Mouse (Mus musculus) spleen, adult 2 months (tissue): ENCODE data around the gene Aggf1. TPM values are rescaled to one million over a fixed set of nuclear protein-coding genes. Genes with fewer than 3 reads are reported as not detected.

Experiments
- DNase-seq, 2 experiments: peaks; one replicate each; pipeline versions ENCODE4 v3.0.0 to v3.0.0-alpha.2; 2012 to 2021; ENCODE audit warnings: low spot score in 2 of 2, low read depth in 1 of 2
- H3K27ac ChIP-seq: fragments of 200-500 bp; 2 replicates; pipeline ENCODE4 v1.5.1; 2012; ENCODE audit warnings: low read length, inconsistent platforms; ENCODE audit not compliant: insufficient read depth
- H3K27me3 ChIP-seq: fragments of 200-500 bp; 2 replicates; pipeline ENCODE4 v1.6.1; 2012; ENCODE audit warnings: mild to moderate bottlenecking, moderate library complexity, low read length, inconsistent platforms; ENCODE audit not compliant: control insufficient read depth, insufficient read depth
- H3K36me3 ChIP-seq: fragments of 200-500 bp; 2 replicates; pipeline ENCODE4 v1.6.1; 2012; ENCODE audit warnings: mild to moderate bottlenecking, low read length, inconsistent platforms; ENCODE audit not compliant: control insufficient read depth, insufficient read depth
- H3K4me1 ChIP-seq: fragments of 200-500 bp; 2 replicates; pipeline ENCODE4 v1.6.1; 2011; ENCODE audit warnings: inconsistent platforms; ENCODE audit not compliant: control insufficient read depth, insufficient read depth, insufficient read length
- H3K4me3 ChIP-seq: fragments of 200-500 bp; 2 replicates; pipeline ENCODE4 v1.5.1; 2011; ENCODE audit warnings: mild to moderate bottlenecking, inconsistent platforms; ENCODE audit not compliant: insufficient read depth, insufficient read length; ENCODE audit errors: extremely low read depth
- CTCF ChIP-seq: fragments of 200-500 bp; IDR thresholded peaks from 2 replicates; pipeline ENCODE4 v1.5.1; 2011; ENCODE audit warnings: mild to moderate bottlenecking, inconsistent platforms; ENCODE audit not compliant: insufficient read depth, insufficient read length, insufficient replicate concordance; ENCODE audit errors: extremely low read depth
- POLR2A ChIP-seq: fragments of 200-500 bp; IDR thresholded peaks from 2 replicates; pipeline ENCODE4 v1.6.1; 2011; ENCODE audit warnings: low read depth, low read length, inconsistent platforms
- WGBS: fragments of 180-500 bp; shearing (Covaris S2); methylation state at CpG from one replicate; pipeline ENCODE4 v1.1.7; 2018; 5-methylcytosine and 5-hydroxymethylcytosine counted together
- polyA plus RNA-seq: library from polyadenylated mRNA; depleted of rRNA; stranded (reverse); fragments of >200 nt; gene quantifications from 2 replicates; pipeline ENCODE4 v1.2.3, GENCODE M21; 2012

Gene Aggf1
- polyA plus RNA-seq, 1 experiment = 10.9 TPM

DNA sequence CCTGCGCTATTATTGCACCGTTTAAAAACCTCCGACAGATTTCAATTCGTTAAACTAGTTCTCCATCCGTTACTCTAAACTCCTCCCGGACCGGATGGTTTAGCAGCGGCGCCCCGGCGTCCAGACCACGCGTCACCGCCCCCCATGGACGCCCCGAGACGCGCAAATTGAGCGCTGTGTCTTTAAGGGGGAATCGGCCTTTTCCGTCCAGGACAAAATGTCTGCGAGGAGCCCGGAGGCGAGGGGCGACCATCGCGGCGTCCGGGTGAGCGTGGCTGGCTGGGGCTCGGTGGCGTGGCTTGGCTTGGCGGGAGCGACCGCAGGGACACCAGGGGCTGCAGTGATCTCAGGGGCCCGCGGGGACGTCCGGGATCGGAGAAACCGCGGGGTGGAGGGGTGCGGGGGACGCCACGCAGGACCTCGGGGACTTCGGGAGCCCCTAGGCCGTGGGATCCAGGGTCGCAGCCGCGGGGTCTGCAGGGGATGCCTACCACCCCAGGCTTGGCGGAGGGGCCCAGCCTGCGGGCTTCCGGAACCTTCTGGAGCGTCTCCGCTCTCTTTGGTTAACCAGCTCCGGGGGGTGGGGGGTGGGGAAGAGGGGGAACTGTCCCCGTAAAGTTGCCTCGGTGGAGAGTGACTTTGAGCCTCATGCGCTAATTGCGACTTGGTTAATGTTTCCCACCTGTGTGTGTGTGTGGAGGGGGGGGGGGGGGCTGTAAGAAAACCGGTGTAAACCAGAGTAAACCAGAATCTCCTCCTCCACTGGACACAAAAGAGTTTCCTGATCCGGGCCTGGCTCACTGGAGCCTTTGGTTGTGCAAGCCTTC lies 49.9 kb downstream of the Aggf1 start:
- DNase-seq = peak; percentile 21 to 45
- Histone ChIP-seq H3K4me1 (no peaks in the 10 kb centered on the region), H3K27me3 (0 out of 2 replicates have a peak, but pooled peaks cover 1% of the 10 kb centered on the region), H3K27ac (peak overlapping the region; percentile 29; the same call in 1 of the 2 replicates), H3K4me3 (peak overlapping the region; percentile 83), H3K36me3 (no peaks in the 10 kb centered on the region)
- TF ChIP-seq POLR2A (no peak), CTCF (no peak)
- WGBS = under 1% methylated on average over 63 of the region's 63 CpGs

DNA sequence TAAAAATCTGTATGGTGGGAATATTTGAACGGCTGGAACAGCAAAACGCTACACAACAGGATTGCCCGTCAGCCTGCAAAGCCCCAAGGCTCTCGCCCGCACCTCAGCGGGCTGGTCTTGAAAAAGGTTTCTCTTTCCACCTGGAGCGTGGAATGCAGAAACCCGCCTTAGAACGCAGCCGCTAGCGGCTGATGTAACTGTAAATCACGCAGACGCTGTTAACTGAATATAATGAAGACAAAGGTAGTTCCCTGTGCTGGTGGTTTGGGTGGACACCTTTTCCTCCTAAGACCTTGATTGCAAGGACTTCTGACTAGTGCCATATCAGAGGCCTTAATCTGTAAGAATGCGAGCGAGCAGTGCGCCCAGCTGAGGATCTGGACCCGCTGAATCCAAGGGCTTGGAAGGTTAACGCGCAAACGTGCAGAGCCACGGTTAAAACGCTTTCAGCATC lies 50.5 kb downstream of the Aggf1 start:
- Histone ChIP-seq H3K4me3 (peak overlapping the region; percentile 83), H3K27ac (no peak overlapping the region; the same call in 1 of the 2 replicates), H3K4me1 (no peaks in the 10 kb centered on the region), H3K27me3 (0 out of 2 replicates have a peak, but pooled peaks cover 1% of the 10 kb centered on the region), H3K36me3 (no peaks in the 10 kb centered on the region)
- TF ChIP-seq POLR2A (no peak), CTCF (no peak)
- DNase-seq = peak in 1 of 2 experiments; percentile 1
- WGBS = 1% methylated on average over 22 of the region's 22 CpGs

DNA sequence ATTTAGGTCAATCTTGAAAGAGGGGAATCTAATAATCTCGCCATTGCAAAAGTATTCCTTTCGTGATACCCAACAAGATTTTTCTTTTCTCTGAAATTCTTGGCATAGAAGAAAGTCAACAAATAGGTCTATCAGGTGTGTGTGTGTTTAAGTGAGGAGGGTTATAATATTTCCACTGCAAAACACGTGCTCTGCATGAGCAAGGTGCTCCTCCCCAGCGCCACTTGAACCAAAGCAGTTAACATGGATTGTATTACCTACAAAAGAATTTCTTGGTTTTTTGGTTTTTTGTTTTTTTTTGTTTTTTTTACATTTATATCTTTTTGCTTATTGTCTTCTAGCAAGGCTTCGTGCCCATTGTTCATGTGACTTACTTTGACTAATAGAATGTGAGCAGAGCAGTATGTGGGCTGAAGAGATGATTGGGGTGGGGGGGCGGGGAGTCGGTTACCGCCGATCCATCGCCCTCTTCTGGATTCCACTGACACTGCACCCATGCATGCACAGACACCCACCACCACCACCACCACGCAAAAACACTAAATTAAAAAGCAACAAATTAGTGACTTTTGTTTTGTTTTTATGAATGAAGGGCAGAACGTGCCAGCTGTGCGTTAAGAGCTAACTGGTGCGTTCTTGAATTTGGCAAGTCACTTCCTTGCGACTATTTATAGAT lies 51.1 kb downstream of the Aggf1 start:
- H3K4me3 ChIP-seq = peak overlapping the region; percentile 83
- no peak overlapping the region for H3K27ac ChIP-seq
- 0 out of 2 replicates have a peak, but pooled peaks cover 1% of the 10 kb centered on the region for H3K27me3 ChIP-seq
- no peaks in the 10 kb centered on the region for H3K36me3 ChIP-seq
- 24% methylated on average over 15 of the region's 15 CpGs for WGBS
- TF ChIP-seq CTCF (peak; percentile 35; the same call in 1 of the 2 replicates), POLR2A (no peak)
- H3K4me1 ChIP-seq = no peaks in the 10 kb centered on the region
- peak; percentile 19 to 57 for DNase-seq

DNA sequence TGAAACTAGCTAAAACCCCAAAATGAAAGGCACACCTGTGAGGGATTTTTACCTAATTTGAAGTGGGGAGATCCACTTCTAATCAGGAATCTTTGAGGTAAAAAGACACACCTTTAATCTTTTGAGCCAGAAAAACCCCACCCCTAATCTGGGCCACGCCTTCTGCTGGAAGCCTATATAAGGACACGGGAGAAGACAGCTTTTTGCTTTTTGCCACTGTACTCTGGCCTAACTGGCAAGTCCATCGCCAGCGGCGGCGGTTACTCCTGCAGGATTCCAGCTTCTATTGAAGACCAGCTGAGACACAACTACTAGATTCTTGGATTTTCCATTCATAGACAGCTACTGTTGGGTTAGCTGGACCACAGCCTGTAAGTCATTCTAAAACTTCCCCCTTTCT lies 51.8 kb downstream of the Aggf1 start, which contains the start of gene Zbed3:
Zbed3 (plus strand) TSS at position 213 of the 400 bp plus-strand sequence.
- Histone ChIP-seq H3K27ac (no peak within 1 kb of the TSS), H3K4me1 (no peaks in the 10 kb centered on the region), H3K4me3 (peak within 1 kb of the TSS; percentile 83), H3K36me3 (no peaks in the 10 kb centered on the region), H3K27me3 (0 out of 2 replicates have a peak, but pooled peaks cover 1% of the 10 kb centered on the region)
- 95% methylated on average over 6 of the region's 6 CpGs for WGBS
- TF ChIP-seq CTCF = no peak
- TF ChIP-seq POLR2A = no peak
- no peak for DNase-seq

DNA sequence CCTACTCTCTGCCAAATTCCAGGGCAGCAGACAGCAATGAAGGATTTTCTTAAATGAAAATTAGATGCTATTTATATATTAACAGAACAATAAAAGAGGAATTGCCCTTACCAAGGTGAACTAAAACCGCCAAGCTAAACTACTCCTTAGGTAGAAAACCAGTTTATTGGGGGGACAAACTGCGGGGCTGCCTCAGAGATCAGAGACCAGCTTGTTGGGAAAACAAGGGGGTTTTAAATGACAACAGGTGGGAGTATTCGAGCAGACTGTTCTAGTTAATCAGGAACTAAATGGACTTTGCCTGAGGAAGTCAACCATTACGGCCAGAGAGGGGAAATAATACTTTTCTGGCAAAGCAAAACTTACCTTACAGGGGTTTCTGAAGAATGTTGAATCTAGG lies 54.7 kb downstream of the Aggf1 start:
- no peak overlapping the region for H3K27ac ChIP-seq
- 69% methylated on average over 4 of the region's 4 CpGs for WGBS
- no peak for DNase-seq

DNA sequence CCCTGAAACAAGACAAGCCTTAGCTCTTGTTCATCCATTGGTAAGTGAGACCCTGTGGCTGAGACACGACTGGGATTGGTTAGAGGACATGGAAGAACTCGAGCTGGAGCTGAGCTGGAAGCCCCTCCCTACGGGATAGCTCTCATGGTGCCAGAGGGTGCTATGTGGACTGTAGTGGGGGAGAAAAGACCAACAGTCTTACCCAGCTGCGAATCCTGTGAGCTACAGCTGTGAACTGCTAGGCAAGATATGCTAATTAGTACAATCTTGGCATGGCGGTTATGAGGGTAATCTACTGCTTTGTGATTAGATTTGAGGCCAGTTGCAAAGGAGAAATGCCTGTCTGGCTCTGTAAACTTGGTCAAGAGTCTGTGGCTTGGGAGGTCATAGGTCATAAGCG lies 56.0 kb downstream of the Aggf1 start:
- DNase-seq = no peak
- Histone ChIP-seq H3K4me1 (no peaks in the 10 kb centered on the region), H3K27me3 (no peaks in the 10 kb centered on the region), H3K27ac (no peak overlapping the region), H3K4me3 (no peak overlapping the region), H3K36me3 (no peaks in the 10 kb centered on the region)
- WGBS = 79% methylated on average over 6 of the region's 6 CpGs
- TF ChIP-seq CTCF = no peak
- no peak for TF ChIP-seq POLR2A

More for the DNA sequence above, 54.7 kb downstream of the Aggf1 start:
- H3K36me3 ChIP-seq = no peaks in the 10 kb centered on the region
- 0 out of 2 replicates have a peak, but pooled peaks cover 1% of the 10 kb centered on the region for H3K27me3 ChIP-seq
- H3K4me3 ChIP-seq = no peak overlapping the region
- no peaks in the 10 kb centered on the region for H3K4me1 ChIP-seq
- TF ChIP-seq CTCF (no peak), POLR2A (no peak)
